16 mouse cellular contexts compared by ENCODE assay signal in genomic region chr10:66593506-66593905, GRCm38 (mm10).
"Had no signal": no experiment of that assay in that cellular context is flagged by ENCODE, and none has a peak within 500 bp of the region (broad histone marks: within the 10 kb centered on the region; RNA-seq: fewer than 3 reads in every experiment).

No protein-coding gene starts in this region.

- H3K27me3 ChIP-seq: limb, embryonic 12.5 days; limb, embryonic 15.5 days; midbrain, embryonic 12.5 days; midbrain, embryonic 15.5 days; neural tube, embryonic 12.5 days; neural tube, embryonic 15.5 days had no signal

- DNase-seq: kidney, adult 2 months; kidney, postnatal 4 days; left cerebral cortex, postnatal 4 days; liver, postnatal 0 days; lung, embryonic 14.5 days; thymus, postnatal 25 days had no signal

- H3K4me3 ChIP-seq: limb, embryonic 12.5 days; limb, embryonic 15.5 days; midbrain, embryonic 12.5 days; midbrain, embryonic 15.5 days; neural tube, embryonic 12.5 days; neural tube, embryonic 15.5 days had no signal

- ATAC-seq: liver, postnatal 0 days; lung, postnatal 0 days; midbrain, embryonic 15.5 days had no signal

- H3K4me1 ChIP-seq: limb, embryonic 15.5 days; midbrain, embryonic 12.5 days; midbrain, embryonic 15.5 days; neural tube, embryonic 12.5 days; neural tube, embryonic 15.5 days had no signal

- H3K9ac ChIP-seq: limb, embryonic 12.5 days; limb, embryonic 15.5 days; liver, embryonic 14.5 days; liver, postnatal 0 days; lung, embryonic 14.5 days; midbrain, embryonic 12.5 days; midbrain, embryonic 15.5 days; neural tube, embryonic 12.5 days; neural tube, embryonic 15.5 days had no signal

- H3K36me3 ChIP-seq: limb, embryonic 12.5 days; limb, embryonic 15.5 days; midbrain, embryonic 12.5 days; midbrain, embryonic 15.5 days; neural tube, embryonic 12.5 days; neural tube, embryonic 15.5 days had no signal

- H3K27ac ChIP-seq: kidney, postnatal 0 days; limb, embryonic 12.5 days; limb, embryonic 15.5 days; liver, embryonic 14.5 days; macrophage; midbrain, embryonic 12.5 days; midbrain, embryonic 15.5 days; neural tube, embryonic 12.5 days; neural tube, embryonic 15.5 days had no signal

- H3K9me3 ChIP-seq: limb, embryonic 12.5 days; limb, embryonic 15.5 days; midbrain, embryonic 12.5 days; midbrain, embryonic 15.5 days; neural tube, embryonic 12.5 days; neural tube, embryonic 15.5 days had no signal
